Mouse (Mus musculus) liver, embryonic 14.5 days (tissue): Measurements from ENCODE around the gene Iars. TPM values are rescaled to one million over a fixed set of nuclear protein-coding genes. Genes with fewer than 3 reads are reported as not detected.
A peak's percentile ranks its signal among the peaks of the same experiment; 100 is the strongest.

Experiments used
- ATAC-seq: fragments of 200-750 bp; cut with Nextera tagmentation; 2 replicates; pipeline ENCODE4 v1.8.0; 2017; ENCODE audit warnings: moderate number of reproducible peaks, mild to moderate bottlenecking, moderate library complexity; ENCODE audit not compliant: insufficient read depth
- DNase-seq, 3 experiments: peaks; one replicate each; pipeline ENCODE4 v3.0.0-alpha.2; 2012 to 2013; ENCODE audit warnings: low read depth in 3 of 3, low spot score in 3 of 3
- H3K27ac ChIP-seq: fragments of 300-500 bp; sonication (generic); 2 replicates; pipeline ENCODE4 v1.5.1; 2014; ENCODE audit warnings: moderate library complexity, mild to moderate bottlenecking, control low read depth, inconsistent platforms
- H3K27me3 ChIP-seq: fragments of 300-500 bp; sonication (generic); 2 replicates; pipeline ENCODE4 v1.6.1; 2014; ENCODE audit warnings: mild to moderate bottlenecking, low read length, moderate library complexity; ENCODE audit not compliant: control insufficient read depth, insufficient read depth
- H3K36me3 ChIP-seq: fragments of 300-500 bp; sonication (generic); replicated peaks from 2 replicates; pipeline ENCODE4 v1.6.1; 2014; ENCODE audit warnings: low read depth; ENCODE audit not compliant: control insufficient read depth, insufficient read depth
- H3K4me1 ChIP-seq, 2 experiments: fragments of 200-500 bp in 1 of 2; fragments of 300-500 bp in 1 of 2; sonication (generic) in 1 of 2; replicated peaks; 2 replicates each; pipeline ENCODE4 v1.6.1; 2012 to 2014; ENCODE audit warnings: antibody characterized with exemption in 1 of 2, inconsistent platforms in 1 of 2, low read length in 1 of 2; ENCODE audit not compliant: control insufficient read depth in 2 of 2, insufficient read depth in 2 of 2
- H3K4me2 ChIP-seq: fragments of 300-500 bp; sonication (generic); 2 replicates; pipeline ENCODE4 v1.6.1; 2014; ENCODE audit warnings: low read depth, mild to moderate bottlenecking, control low read depth, moderate library complexity
- H3K4me3 ChIP-seq, 2 experiments: fragments of 200-500 bp in 1 of 2; fragments of 300-500 bp in 1 of 2; sonication (generic) in 1 of 2; 2 replicates each; pipeline ENCODE4 v1.5.1; 2012 to 2014; ENCODE audit warnings: low read depth in 2 of 2, low read length in 2 of 2, mild to moderate bottlenecking in 2 of 2, control low read depth in 1 of 2, inconsistent platforms in 1 of 2, moderate library complexity in 1 of 2; ENCODE audit not compliant: insufficient read depth in 1 of 2
- H3K9ac ChIP-seq: fragments of 300-500 bp; sonication (generic); replicated peaks from 2 replicates; pipeline ENCODE4 v1.6.1; 2014; ENCODE audit warnings: mild to moderate bottlenecking, control low read depth, moderate library complexity
- H3K9me3 ChIP-seq: fragments of 300-500 bp; sonication (generic); 2 replicates; pipeline ENCODE4 v1.6.1; 2016; ENCODE audit warnings: low read length, mixed read lengths; ENCODE audit not compliant: control insufficient read depth
- CTCF ChIP-seq: IDR thresholded peaks from 2 replicates; pipeline ENCODE4 v1.5.1; 2016; ENCODE audit warnings: antibody characterized with exemption, low read depth, control low read depth
- EP300 ChIP-seq: IDR thresholded peaks from 2 replicates; pipeline ENCODE4 v1.6.1; 2016; ENCODE audit warnings: antibody characterized with exemption, low read depth
- WGBS: fragments of 180-500 bp; shearing (Covaris S2); extraction: QIAGEN DNeasy Blood & Tissue Kit; methylation state at CpG from one replicate; pipeline ENCODE4 v1.1.7; 2014; ENCODE audit not compliant: insufficient replicate concordance; 5-methylcytosine and 5-hydroxymethylcytosine counted together
- polyA plus RNA-seq, 2 experiments: library from polyadenylated mRNA; depleted of rRNA in 1 of 2; stranded (reverse) in 1 of 2; unstranded in 1 of 2; fragments of >200 nt; fragmentation: Nextera tagmentation in 1 of 2; extraction: Ambion mirVana in 1 of 2; gene quantifications; 2 replicates each; pipeline versions ENCODE4 v1.2.1 to v1.2.3; 2012 to 2014

The Iars gene
- polyA plus RNA-seq, 2 experiments = 36.5 to 39.1 TPM

GRCm38 (mm10) chr13:49644731-49645529, 37.0 kb upstream of the Iars start:
- H3K9ac ChIP-seq = no peak overlapping the region
- no peak overlapping the region for H3K27ac ChIP-seq
- peaks cover 3% of the 10 kb centered on the region in 2 experiments; a peak in 3 of 4 replicates for H3K4me1 ChIP-seq
- no peak overlapping the region for H3K4me2 ChIP-seq
- no peaks in the 10 kb centered on the region for H3K9me3 ChIP-seq
- ATAC-seq = no peak
- no peak for DNase-seq
- TF ChIP-seq CTCF (peak; percentile 37), EP300 (no peak)
- H3K36me3 ChIP-seq = peaks cover 5% of the 10 kb centered on the region
- WGBS = 58% methylated on average over 2 of the region's 2 CpGs
- no peak overlapping the region for H3K4me3 ChIP-seq
- H3K27me3 ChIP-seq = no peaks in the 10 kb centered on the region

GRCm38 (mm10) chr13:49646019-49646418, 35.9 kb upstream of the Iars start:
- Histone ChIP-seq H3K27ac (no peak overlapping the region), H3K9ac (no peak overlapping the region), H3K9me3 (no peaks in the 10 kb centered on the region), H3K36me3 (peaks cover 5% of the 10 kb centered on the region), H3K4me1 (no peaks in the 10 kb centered on the region; a peak in 1 of 4 replicates), H3K4me2 (no peak overlapping the region), H3K27me3 (no peaks in the 10 kb centered on the region), H3K4me3 (no peak overlapping the region)
- ATAC-seq (no peak), DNase-seq (no peak)
- no peak for TF ChIP-seq EP300
- 58% methylated on average over 1 of the region's 1 CpGs for WGBS

DNA sequence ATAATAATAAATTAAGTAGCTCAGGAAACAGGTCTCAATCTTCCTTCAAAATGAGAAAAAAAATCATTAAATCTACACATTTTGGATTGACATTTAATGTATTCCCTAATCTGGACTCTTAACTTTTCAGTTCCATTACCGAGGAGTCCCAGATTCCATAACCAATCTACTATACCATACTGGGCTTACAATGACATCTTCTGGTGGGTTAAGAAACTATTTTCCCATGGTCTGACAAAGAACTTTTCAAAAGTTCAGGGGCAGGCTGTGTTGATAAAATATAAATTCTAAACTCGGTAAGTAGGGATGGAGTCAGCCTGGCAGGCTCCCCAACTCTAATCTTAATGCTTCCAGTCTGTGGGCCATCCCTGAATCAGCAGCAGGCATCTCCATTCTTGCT, 30.8 kb upstream of the Iars start:
- 40% methylated on average over 2 of the region's 2 CpGs for WGBS
- Histone ChIP-seq H3K27me3 (no peaks in the 10 kb centered on the region), H3K9ac (peak overlapping the region; percentile 83)

GRCm38 (mm10) chr13:49651781-49652351, 30.0 kb upstream of the Iars start:
- H3K9me3 ChIP-seq = no peaks in the 10 kb centered on the region
- TF ChIP-seq CTCF = no peak
- no peak for TF ChIP-seq EP300
- H3K9ac ChIP-seq = peak overlapping the region; percentile 83
- H3K4me2 ChIP-seq = peak overlapping the region; percentile 90
- ATAC-seq = no peak
- peaks cover 0 to 5% of the 10 kb centered on the region in 2 experiments; a peak in 3 of 4 replicates for H3K4me1 ChIP-seq
- no peaks in the 10 kb centered on the region; the same call in none of the 2 replicates for H3K36me3 ChIP-seq
- peak overlapping the region; percentile 76 to 97 for H3K4me3 ChIP-seq
- H3K27me3 ChIP-seq = no peaks in the 10 kb centered on the region
- H3K27ac ChIP-seq = peak overlapping the region; percentile 53
- 1% methylated on average over 4 of the region's 4 CpGs for WGBS
- DNase-seq = no peak

More for the DNA sequence above, 30.8 kb upstream of the Iars start:
- Histone ChIP-seq H3K4me3 (peak overlapping the region; percentile 35 to 97), H3K9me3 (no peaks in the 10 kb centered on the region), H3K4me2 (peak overlapping the region; percentile 90), H3K27ac (no peak overlapping the region), H3K4me1 (peaks cover 0 to 5% of the 10 kb centered on the region in 2 experiments; a peak in 3 of 4 replicates), H3K36me3 (peaks cover 3% of the 10 kb centered on the region; the same call in 1 of the 2 replicates)
- peak; percentile 12; the same call in 1 of the 2 replicates for TF ChIP-seq CTCF
- no peak for TF ChIP-seq EP300
- DNase-seq (no peak), ATAC-seq (no peak)

DNA sequence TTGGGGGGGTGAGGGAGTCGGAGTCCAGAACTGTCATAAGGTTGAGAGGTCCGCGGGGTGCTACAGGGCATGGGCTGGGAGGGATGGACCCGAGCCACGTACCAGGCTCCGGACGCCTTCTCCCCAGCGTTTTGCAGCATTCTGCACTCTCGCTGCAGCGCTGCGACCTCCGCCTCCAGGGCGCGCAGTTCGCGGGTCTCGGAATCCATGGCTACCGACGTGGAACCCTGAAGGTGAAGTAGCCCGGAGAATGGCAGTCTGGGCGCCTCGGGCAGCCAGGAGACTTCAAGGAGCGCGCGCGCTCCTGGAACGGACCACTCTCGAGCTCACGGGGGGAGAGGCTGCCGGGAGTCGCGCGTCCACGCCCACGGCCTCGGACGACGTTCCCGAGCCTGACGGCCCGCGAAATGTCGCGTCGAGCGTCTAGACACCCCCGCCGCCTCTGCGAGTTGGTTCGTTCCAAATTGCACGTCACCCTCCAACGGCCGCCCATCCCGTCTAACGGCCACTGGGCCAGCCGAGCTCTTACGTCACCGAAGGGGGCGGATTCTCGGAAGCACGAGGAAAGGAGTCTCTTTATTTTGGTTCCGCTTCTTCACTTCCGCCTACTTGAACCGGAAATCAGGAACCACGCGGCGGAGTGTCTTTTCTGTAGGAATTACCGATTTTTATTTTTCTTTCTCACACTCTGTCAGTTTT, 29.3 kb upstream of the Iars start, which contains the start of the genes Cenpp and Nol8:
TSS of gene Cenpp (minus strand) at position 305 of the 699 bp plus-strand sequence.
TSS of gene Nol8 (plus strand) at position 598 of the 699 bp plus-strand sequence.
- H3K36me3 ChIP-seq = no peaks in the 10 kb centered on the region; the same call in none of the 2 replicates
- peak within 1 kb of the TSS; percentile 83 for H3K9ac ChIP-seq
- peak; percentile 98 for ATAC-seq
- TF ChIP-seq EP300 = peak; percentile 69; the same call in 1 of the 2 replicates
- TF ChIP-seq CTCF = peak; percentile 33; the same call in 1 of the 2 replicates
- peak within 1 kb of the TSS; percentile 97 to 100 for H3K4me3 ChIP-seq
- H3K9me3 ChIP-seq = no peaks in the 10 kb centered on the region
- WGBS = under 1% methylated on average over 68 of the region's 68 CpGs
- no peaks in the 10 kb centered on the region for H3K27me3 ChIP-seq
- peak; percentile 99 to 100 (median 99) for DNase-seq
- H3K4me2 ChIP-seq = peak within 1 kb of the TSS; percentile 93
- peak within 1 kb of the TSS; percentile 53 for H3K27ac ChIP-seq
- H3K4me1 ChIP-seq = peaks cover 0 to 5% of the 10 kb centered on the region in 2 experiments; a peak in 3 of 4 replicates
